Mouse (Mus musculus) small intestine, adult 2 months (tissue): Measurements from ENCODE around the gene Gimap8. TPM values are rescaled to one million over a fixed set of nuclear protein-coding genes. Genes with fewer than 3 reads are reported as not detected.

Source experiments
- H3K27ac ChIP-seq: fragments of 200-500 bp; 2 replicates; pipeline ENCODE4 v1.5.1; 2012; ENCODE audit warnings: low read depth, low read length, control low read depth, inconsistent platforms; ENCODE audit not compliant: insufficient read depth
- H3K27me3 ChIP-seq: fragments of 200-500 bp; 2 replicates; pipeline ENCODE4 v1.6.1; 2012; ENCODE audit warnings: mild to moderate bottlenecking, moderate library complexity, low read length, inconsistent platforms; ENCODE audit not compliant: control insufficient read depth, insufficient read depth
- H3K36me3 ChIP-seq: fragments of 200-500 bp; 2 replicates; pipeline ENCODE4 v1.6.1; 2012; ENCODE audit warnings: mild to moderate bottlenecking, low read length, control low read depth, inconsistent platforms; ENCODE audit not compliant: control insufficient read depth, insufficient read depth
- H3K4me1 ChIP-seq: fragments of 200-500 bp; 2 replicates; pipeline ENCODE4 v1.6.1; 2012; ENCODE audit warnings: low read length, inconsistent platforms, mixed read lengths; ENCODE audit not compliant: control insufficient read depth, insufficient read depth, insufficient read length
- H3K4me3 ChIP-seq: fragments of 200-500 bp; 2 replicates; pipeline ENCODE4 v1.5.1; 2012; ENCODE audit warnings: low read depth, mild to moderate bottlenecking, control low read depth, inconsistent platforms, low read length, moderate library complexity
- CTCF ChIP-seq: fragments of 200-500 bp; IDR thresholded peaks from 2 replicates; pipeline ENCODE4 v1.5.1; 2012; ENCODE audit warnings: low read depth, mild to moderate bottlenecking, control low read depth, inconsistent platforms, low read length, moderate library complexity, mixed read lengths; ENCODE audit not compliant: insufficient replicate concordance, insufficient read length; ENCODE audit errors: extremely low read depth
- POLR2A ChIP-seq: fragments of 200-500 bp; IDR thresholded peaks from 2 replicates; pipeline ENCODE4 v1.6.1; 2012; ENCODE audit warnings: low read depth, mild to moderate bottlenecking, control low read depth, inconsistent platforms, low read length, moderate library complexity
- WGBS: fragments of 180-500 bp; shearing (Covaris S2); methylation state at CpG from one replicate; pipeline ENCODE4 v1.1.7; 2018; 5-methylcytosine and 5-hydroxymethylcytosine counted together
- polyA plus RNA-seq: library from polyadenylated mRNA; depleted of rRNA; stranded (reverse); fragments of >200 nt; gene quantifications from 2 replicates; pipeline ENCODE4 v1.2.3, GENCODE M21; 2012

The Gimap8 gene
- polyA plus RNA-seq, 1 experiment, result 1.5 TPM

- Histone ChIP-seq H3K36me3 (no peaks in the 10 kb centered on the region), H3K4me1 (peaks cover 8% of the 10 kb centered on the region), H3K27ac (no peak overlapping the region), H3K4me3 (no peak overlapping the region), H3K27me3 (no peaks in the 10 kb centered on the region)
- 62% methylated on average over 2 of the region's 2 CpGs for WGBS
- TF ChIP-seq POLR2A (no peak), CTCF (no peak)
Observed at GRCm38 (mm10) chr6:48669446-48669969, 22.5 kb downstream of the Gimap8 start.

DNA sequence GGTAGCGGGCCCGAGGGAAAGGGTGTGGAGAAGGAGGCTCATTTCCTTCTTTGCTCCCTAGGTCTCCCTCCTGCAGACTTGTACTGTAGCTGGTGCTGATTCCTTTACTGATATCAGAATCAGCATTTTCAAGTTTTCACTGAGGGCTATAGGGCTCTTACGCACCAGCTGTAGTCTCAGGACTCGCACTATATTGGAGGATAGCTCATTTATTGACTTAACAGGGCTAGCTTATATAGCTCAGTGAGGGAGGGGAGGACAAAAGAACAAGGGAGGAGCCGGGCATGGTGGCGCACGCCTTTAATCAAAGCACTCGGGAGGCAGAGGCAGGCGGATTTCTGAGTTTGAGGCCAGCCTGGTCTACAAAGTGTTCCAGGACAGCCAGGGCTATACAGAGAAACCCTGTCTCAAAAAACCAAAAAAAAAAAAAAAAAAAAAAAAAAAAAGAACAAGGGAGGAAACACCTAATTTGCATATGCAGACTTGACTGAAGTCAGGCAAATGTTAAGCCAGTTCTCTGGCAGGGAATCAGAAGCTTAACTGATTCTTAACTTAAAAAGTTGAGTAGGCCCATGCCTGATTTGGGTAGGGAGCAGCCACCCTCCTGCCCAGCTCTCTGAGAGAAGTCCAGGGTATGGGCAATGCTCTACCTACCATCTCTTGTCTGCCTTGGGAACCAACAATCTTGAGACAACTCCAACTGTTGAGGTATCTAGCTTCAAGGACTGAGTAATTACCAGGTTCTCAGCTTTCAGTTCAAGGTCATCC, 27.4 kb downstream of the Gimap8 start:
- 88% methylated on average over 9 of the region's 9 CpGs for WGBS
- peak overlapping the region; percentile 25; the same call in 1 of the 2 replicates for H3K27ac ChIP-seq

DNA sequence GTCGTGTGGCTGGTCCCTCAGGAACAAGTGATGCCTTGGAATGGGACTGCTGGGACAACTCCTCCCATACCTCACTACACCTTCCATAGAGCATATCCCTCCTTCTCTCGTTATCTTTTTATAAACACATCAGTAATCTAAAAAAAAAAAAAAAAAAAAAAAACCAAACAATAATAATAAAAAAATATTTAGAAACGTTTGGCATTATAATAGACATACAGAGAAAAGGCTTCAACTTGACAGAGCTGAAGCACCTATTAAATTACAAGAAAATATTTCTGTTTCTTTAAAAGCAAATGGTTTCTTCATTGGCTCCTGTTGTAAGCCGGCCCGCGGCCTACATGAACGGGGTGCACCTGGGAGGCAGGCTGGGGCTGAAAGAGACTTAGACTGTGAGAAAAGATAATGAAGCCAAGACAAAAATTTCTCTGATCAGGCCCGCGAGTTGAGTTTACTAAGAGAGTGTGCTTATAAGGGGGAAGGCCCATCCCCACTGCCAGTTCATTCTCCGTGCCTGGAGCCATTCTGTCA, 28.4 kb downstream of the Gimap8 start:
- 14% methylated on average over 10 of the region's 10 CpGs for WGBS
- H3K4me1 ChIP-seq, result peaks cover 5% of the 10 kb centered on the region; the same call in 1 of the 2 replicates
- no peaks in the 10 kb centered on the region for H3K27me3 ChIP-seq
- peak overlapping the region; percentile 68 for H3K4me3 ChIP-seq
- peaks cover 5% of the 10 kb centered on the region; the same call in 1 of the 2 replicates for H3K36me3 ChIP-seq
- TF ChIP-seq CTCF (no peak), POLR2A (no peak)
- H3K27ac ChIP-seq, result peak overlapping the region; percentile 81

More for the DNA sequence above, 27.4 kb downstream of the Gimap8 start:
- Histone ChIP-seq H3K27me3 (no peaks in the 10 kb centered on the region), H3K36me3 (peaks cover 5% of the 10 kb centered on the region; the same call in 1 of the 2 replicates), H3K4me1 (peaks cover 5% of the 10 kb centered on the region; the same call in 1 of the 2 replicates), H3K4me3 (no peak overlapping the region)
- TF ChIP-seq POLR2A (no peak), CTCF (no peak)

GRCm38 (mm10) chr6:48675931-48676859, 29.2 kb downstream of the Gimap8 start, which contains the start of gene Gimap9:
Gene Gimap9, plus strand, starts transcription at chr6:48676129.
- WGBS, result 11% methylated on average over 11 of the region's 13 CpGs
- TF ChIP-seq POLR2A (peak; percentile 61), CTCF (no peak)

DNA sequence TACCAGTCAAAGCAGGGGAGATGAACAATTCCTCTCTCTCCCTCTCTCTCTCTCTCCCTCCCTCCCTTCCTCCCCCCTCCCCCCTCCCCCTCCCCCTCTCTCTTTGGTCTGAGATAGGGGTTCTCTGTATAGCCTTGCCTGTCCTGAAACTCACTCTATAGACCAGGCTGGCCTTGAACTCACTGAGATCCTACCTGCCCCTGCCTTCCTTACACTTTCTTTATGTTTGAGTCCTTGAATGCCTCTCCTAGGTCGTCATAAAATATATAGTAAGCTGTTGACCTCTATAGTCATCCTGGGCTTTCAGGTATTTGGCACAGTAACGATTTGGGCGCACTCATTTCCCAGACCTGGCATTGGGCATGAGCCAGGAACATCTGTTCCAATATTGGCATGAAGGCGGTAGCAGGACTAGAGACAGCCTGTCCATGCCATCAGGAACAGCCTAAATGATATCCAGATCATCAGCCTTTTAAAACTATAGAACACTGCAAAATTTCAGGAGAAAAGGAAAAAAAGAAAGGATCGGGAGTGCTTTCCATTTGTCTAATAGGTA, 29.9 kb downstream of the Gimap8 start:
- 38% methylated on average over 5 of the region's 5 CpGs for WGBS
- Histone ChIP-seq H3K27ac (peak overlapping the region; percentile 20), H3K36me3 (peaks cover 5% of the 10 kb centered on the region; the same call in 1 of the 2 replicates), H3K27me3 (no peaks in the 10 kb centered on the region), H3K4me3 (no peak overlapping the region; the same call in 1 of the 2 replicates), H3K4me1 (peaks cover 5% of the 10 kb centered on the region; the same call in 1 of the 2 replicates)
- no peak for TF ChIP-seq CTCF
- no peak for TF ChIP-seq POLR2A

More at GRCm38 (mm10) chr6:48675931-48676859, 29.2 kb downstream of the Gimap8 start, which contains the start of gene Gimap9:
- H3K36me3 ChIP-seq, result peaks cover 5% of the 10 kb centered on the region; the same call in 1 of the 2 replicates
- H3K4me1 ChIP-seq, result peaks cover 5% of the 10 kb centered on the region; the same call in 1 of the 2 replicates
- H3K4me3 ChIP-seq, result peak within 1 kb of the TSS; percentile 68
- H3K27me3 ChIP-seq, result no peaks in the 10 kb centered on the region
- H3K27ac ChIP-seq, result peak within 1 kb of the TSS; percentile 81

DNA sequence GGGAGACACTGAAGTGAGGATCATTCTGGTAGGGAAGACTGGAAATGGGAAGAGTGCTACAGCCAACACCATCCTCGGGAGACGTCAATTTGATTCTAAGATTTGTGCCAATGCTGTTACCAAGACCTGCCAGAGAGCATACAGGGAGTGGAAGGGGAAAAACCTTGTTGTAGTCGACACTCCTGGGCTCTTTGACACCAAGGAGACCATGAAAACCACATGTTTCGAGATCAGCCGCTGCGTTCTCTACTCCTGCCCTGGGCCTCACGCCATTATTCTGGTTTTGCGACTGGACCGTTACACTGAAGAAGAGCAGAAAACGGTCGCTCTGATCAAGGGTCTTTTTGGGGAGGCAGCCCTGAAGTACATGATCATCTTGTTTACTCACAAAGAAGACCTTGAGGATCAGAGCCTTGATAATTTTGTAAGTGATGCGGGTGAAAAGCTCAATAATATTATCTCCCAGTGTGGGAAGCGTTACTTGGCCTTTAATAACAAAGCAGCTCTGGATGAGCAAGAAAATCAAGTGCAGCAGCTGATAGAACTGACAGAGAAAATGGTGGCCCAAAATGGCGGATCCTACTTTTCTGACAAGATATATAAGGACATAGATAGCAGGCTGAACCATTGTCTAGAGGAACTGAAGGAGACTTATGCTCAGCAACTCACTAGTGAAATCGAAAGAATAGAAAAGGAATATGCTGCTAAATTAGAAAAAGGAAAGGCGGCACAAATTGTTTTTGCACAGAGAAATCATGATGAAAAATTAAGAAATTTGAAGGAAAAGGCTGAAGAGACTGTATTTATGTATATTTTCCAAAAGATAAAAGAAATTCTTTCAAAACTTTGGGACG, 30.7 kb downstream of the Gimap8 start:
- TF ChIP-seq CTCF (no peak), POLR2A (no peak)
- peak overlapping the region; percentile 39 for H3K4me3 ChIP-seq
- WGBS, result 86% methylated on average over 17 of the region's 17 CpGs

More for the DNA sequence above, 30.7 kb downstream of the Gimap8 start:
- Histone ChIP-seq H3K27me3 (no peaks in the 10 kb centered on the region), H3K36me3 (peaks cover 5% of the 10 kb centered on the region; the same call in 1 of the 2 replicates), H3K4me1 (peaks cover 5% of the 10 kb centered on the region; the same call in 1 of the 2 replicates), H3K27ac (peak overlapping the region; percentile 63)
